Mouse (Mus musculus): ENCODE data around the gene Phactr3.

- TF ChIP-seq CTCF (IDR thresholded peaks at IDR 0.05; ENCODE audit: borderline replicate concordance, control insufficient read depth, extremely low read depth, insufficient read depth, low read length, poor library complexity) (no peak), POLR2A (IDR thresholded peaks at IDR 0.05; ENCODE audit: control insufficient read depth, extremely low read depth, insufficient read depth, low read length, poor library complexity) (no peak)
Measured at GRCm38 (mm10) chr2:178257117-178257825, 138.5 kb downstream of the Phactr3 start.
